Mouse (Mus musculus) heart, embryonic 15.5 days (tissue): ENCODE results near the gene Cebpe. TPM values are rescaled to one million over a fixed set of nuclear protein-coding genes. Genes with fewer than 3 reads are reported as not detected.

ENCODE experiments used
- ATAC-seq: fragments of 200-750 bp; cut with Nextera tagmentation; replicated peaks from 2 replicates; pipeline ENCODE4 v1.8.0; 2017; ENCODE audit warnings: low read depth, moderate TSS enrichment; ENCODE audit not compliant: insufficient number of reproducible peaks, insufficient read depth, low FRiP score
- H3K27ac ChIP-seq: fragments of 300-500 bp; sonication (generic); 2 replicates; pipeline ENCODE4 v1.5.1; 2015; ENCODE audit warnings: mild to moderate bottlenecking, inconsistent platforms
- H3K27me3 ChIP-seq: fragments of 300-500 bp; sonication (generic); 2 replicates; pipeline ENCODE4 v1.6.1; 2015; ENCODE audit warnings: inconsistent platforms
- H3K36me3 ChIP-seq: fragments of 300-500 bp; sonication (generic); 2 replicates; pipeline ENCODE4 v1.6.1; 2015; ENCODE audit warnings: mild to moderate bottlenecking, inconsistent platforms
- H3K4me1 ChIP-seq: fragments of 300-500 bp; sonication (generic); replicated peaks from 2 replicates; pipeline ENCODE4 v1.6.1; 2015; ENCODE audit warnings: inconsistent platforms
- H3K4me2 ChIP-seq: fragments of 300-500 bp; sonication (generic); 2 replicates; pipeline ENCODE4 v1.6.1; 2015; ENCODE audit warnings: inconsistent platforms, mild to moderate bottlenecking, moderate library complexity
- H3K4me3 ChIP-seq: fragments of 300-500 bp; sonication (generic); 2 replicates; pipeline ENCODE4 v1.5.1; 2015; ENCODE audit warnings: mild to moderate bottlenecking, inconsistent platforms
- H3K9ac ChIP-seq: fragments of 300-500 bp; sonication (generic); 2 replicates; pipeline ENCODE4 v1.6.1; 2015; ENCODE audit warnings: mild to moderate bottlenecking, inconsistent platforms
- H3K9me3 ChIP-seq: fragments of 300-500 bp; sonication (generic); replicated peaks from 2 replicates; pipeline ENCODE4 v1.6.1; 2016; ENCODE audit warnings: inconsistent platforms
- WGBS: fragments of 180-500 bp; shearing (Covaris S2); methylation state at CpG from one replicate; pipeline ENCODE4 v1.1.7; 2015; ENCODE audit warnings: mixed read lengths; 5-methylcytosine and 5-hydroxymethylcytosine counted together
- polyA plus RNA-seq: library from polyadenylated mRNA; unstranded; fragments of >200 nt; fragmentation: Nextera tagmentation; extraction: Ambion mirVana; gene quantifications from 2 replicates; pipeline ENCODE4 v1.2.1, GENCODE M21; 2015

Cebpe gene
- polyA plus RNA-seq, 1 experiment from 2014 or later, result 0.10 TPM

- H3K4me3 ChIP-seq, result no peak overlapping the region
- no peaks in the 10 kb centered on the region for H3K27me3 ChIP-seq
- H3K4me2 ChIP-seq, result no peak overlapping the region
- no peaks in the 10 kb centered on the region for H3K9me3 ChIP-seq
- no peaks in the 10 kb centered on the region for H3K36me3 ChIP-seq
- peaks cover 6% of the 10 kb centered on the region for H3K4me1 ChIP-seq
- no peak overlapping the region for H3K27ac ChIP-seq
- no peak for ATAC-seq
- no peak overlapping the region for H3K9ac ChIP-seq
- 54% methylated on average over 3 of the region's 3 CpGs for WGBS
These were observed 12.4 kb downstream of the Cebpe start for GRCm38 (mm10) chr14:54699586-54699985.

GRCm38 (mm10) chr14:54698733-54699132, 13.2 kb downstream of the Cebpe start, which contains the start of gene Gm29776:
Gene Gm29776, minus strand, starts transcription at chr14:54698833.
- ATAC-seq, result no peak
- Histone ChIP-seq H3K9ac (no peak within 1 kb of the TSS), H3K9me3 (no peaks in the 10 kb centered on the region), H3K27me3 (no peaks in the 10 kb centered on the region), H3K4me1 (peaks cover 6% of the 10 kb centered on the region), H3K27ac (no peak within 1 kb of the TSS), H3K4me2 (no peak within 1 kb of the TSS), H3K36me3 (no peaks in the 10 kb centered on the region), H3K4me3 (no peak within 1 kb of the TSS)
- WGBS, result 74% methylated on average over 4 of the region's 4 CpGs

- no peak for ATAC-seq
- no peaks in the 10 kb centered on the region for H3K27me3 ChIP-seq
- H3K4me2 ChIP-seq, result no peak overlapping the region
- WGBS, result 84% methylated on average over 4 of the region's 4 CpGs
- peaks cover 6% of the 10 kb centered on the region for H3K4me1 ChIP-seq
- H3K36me3 ChIP-seq, result 0 out of 2 replicates have a peak, but pooled peaks cover 5% of the 10 kb centered on the region
- no peaks in the 10 kb centered on the region for H3K9me3 ChIP-seq
- H3K4me3 ChIP-seq, result no peak overlapping the region
- no peak overlapping the region for H3K27ac ChIP-seq
- H3K9ac ChIP-seq, result no peak overlapping the region
These were observed 15.2 kb downstream of the Cebpe start for GRCm38 (mm10) chr14:54696752-54697151.

DNA sequence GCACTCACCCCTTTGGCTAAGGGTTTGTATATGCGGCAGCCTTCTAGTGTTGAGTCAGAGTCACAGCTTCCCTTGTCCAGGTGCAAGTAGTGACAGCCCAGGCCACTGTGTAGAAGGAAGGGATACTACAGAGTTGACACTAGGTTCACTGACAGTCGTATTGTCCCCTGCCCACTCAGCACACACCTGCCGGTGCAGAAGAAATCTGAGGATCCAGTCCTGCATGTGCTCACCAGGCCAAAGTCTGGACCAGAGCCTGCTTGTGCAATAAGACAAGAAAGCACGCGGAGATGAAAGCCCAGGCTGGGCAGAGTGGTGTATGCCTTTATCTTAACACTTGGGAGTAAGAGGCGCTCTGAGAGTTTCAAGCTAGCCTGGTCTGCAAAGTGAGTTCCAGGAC, 16.9 kb downstream of the Cebpe start:
- no peaks in the 10 kb centered on the region for H3K9me3 ChIP-seq
- H3K4me1 ChIP-seq, result no peaks in the 10 kb centered on the region
- ATAC-seq, result no peak
- no peak overlapping the region for H3K27ac ChIP-seq
- H3K4me3 ChIP-seq, result no peak overlapping the region
- WGBS, result 52% methylated on average over 6 of the region's 6 CpGs
- no peak overlapping the region for H3K9ac ChIP-seq
- peaks cover 15% of the 10 kb centered on the region for H3K36me3 ChIP-seq
- H3K27me3 ChIP-seq, result no peaks in the 10 kb centered on the region
- H3K4me2 ChIP-seq, result no peak overlapping the region

GRCm38 (mm10) chr14:54687251-54687650, 24.7 kb downstream of the Cebpe start:
- H3K27me3 ChIP-seq, result no peaks in the 10 kb centered on the region
- H3K9ac ChIP-seq, result peak overlapping the region; percentile 76
- H3K4me2 ChIP-seq, result peak overlapping the region; percentile 63
- 4% methylated on average over 8 of the region's 8 CpGs for WGBS
- no peak for ATAC-seq
- peak overlapping the region; percentile 97 for H3K27ac ChIP-seq
- H3K36me3 ChIP-seq, result peaks cover 30% of the 10 kb centered on the region
- no peaks in the 10 kb centered on the region for H3K9me3 ChIP-seq
- H3K4me3 ChIP-seq, result peak overlapping the region; percentile 78
- peaks cover 28% of the 10 kb centered on the region for H3K4me1 ChIP-seq

DNA sequence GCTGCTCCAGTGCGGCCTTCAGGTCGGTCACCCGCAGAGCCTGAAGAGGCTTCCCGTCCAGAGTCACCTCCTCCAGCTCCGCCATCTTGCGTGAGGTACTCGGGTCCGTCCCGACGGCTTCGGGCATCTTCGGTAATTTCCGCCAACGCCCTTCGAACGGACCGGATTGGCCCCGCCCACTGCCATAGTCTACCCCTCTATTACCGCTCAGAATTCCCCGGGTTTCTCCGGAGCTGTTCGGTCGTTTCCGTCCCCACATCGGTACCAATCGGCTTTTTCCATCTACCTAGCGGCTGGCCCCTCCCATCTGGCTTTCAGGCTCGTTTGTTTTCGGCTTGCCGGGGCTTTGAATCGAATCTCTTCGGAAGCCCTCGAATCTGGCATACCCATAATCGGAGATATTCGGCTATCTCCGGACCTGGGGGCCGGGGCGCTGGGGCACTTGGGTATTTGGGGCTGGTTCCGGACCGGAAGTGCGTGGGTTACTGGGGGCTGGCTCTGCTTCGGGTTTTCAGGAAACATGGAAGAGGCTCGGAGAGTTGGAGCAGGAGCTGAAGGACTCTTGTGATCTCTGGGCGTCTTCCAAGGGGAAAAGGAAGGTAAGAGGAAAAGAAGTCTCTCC, 25.3 kb downstream of the Cebpe start, which contains the start of gene Acin1:
TSS of gene Acin1 (minus strand) at position 410 of the 622 bp plus-strand sequence.
- H3K9ac ChIP-seq, result peak within 1 kb of the TSS; percentile 94
- peak; percentile 96 for ATAC-seq
- peak within 1 kb of the TSS; percentile 78 for H3K4me3 ChIP-seq
- peak within 1 kb of the TSS; percentile 97 for H3K27ac ChIP-seq
- H3K9me3 ChIP-seq, result no peaks in the 10 kb centered on the region
- peaks cover 28% of the 10 kb centered on the region for H3K4me1 ChIP-seq
- 0% methylated on average over 44 of the region's 44 CpGs for WGBS
- H3K4me2 ChIP-seq, result peak within 1 kb of the TSS; percentile 66
- H3K27me3 ChIP-seq, result no peaks in the 10 kb centered on the region
- peaks cover 30% of the 10 kb centered on the region for H3K36me3 ChIP-seq

DNA sequence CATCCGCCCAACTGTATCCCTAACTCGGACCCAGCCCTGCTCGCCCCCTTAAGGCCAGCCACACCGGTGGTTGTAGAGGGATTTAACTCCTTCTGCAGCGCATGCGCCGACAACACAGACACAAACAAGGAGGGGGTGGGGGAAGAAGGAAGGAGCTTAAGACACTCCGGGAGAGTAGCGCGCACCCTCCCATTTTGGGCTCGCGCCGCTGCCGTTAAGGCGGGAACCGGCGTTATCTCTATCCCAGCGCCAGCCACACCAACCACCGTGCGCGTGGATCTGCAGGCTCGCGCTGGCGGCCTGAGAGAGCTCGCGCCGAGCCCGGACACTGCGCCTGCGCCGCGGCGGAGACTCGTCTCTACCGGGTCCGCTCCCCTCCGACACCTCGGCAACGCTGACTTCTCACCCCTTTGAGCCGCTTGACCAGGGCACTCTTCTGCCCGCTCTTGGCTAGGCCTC, 25.9 kb downstream of the Cebpe start, which contains the start of gene 1700123O20Rik:
TSS of gene 1700123O20Rik (plus strand) at position 154 of the 459 bp plus-strand sequence.
- H3K36me3 ChIP-seq, result peaks cover 30% of the 10 kb centered on the region
- peak within 1 kb of the TSS; percentile 94 for H3K9ac ChIP-seq
- under 1% methylated on average over 41 of the region's 41 CpGs for WGBS
- H3K9me3 ChIP-seq, result no peaks in the 10 kb centered on the region
- ATAC-seq, result peak; percentile 82
- H3K4me3 ChIP-seq, result peak within 1 kb of the TSS; percentile 78
- peaks cover 28% of the 10 kb centered on the region for H3K4me1 ChIP-seq
- H3K4me2 ChIP-seq, result peak within 1 kb of the TSS; percentile 66
- no peaks in the 10 kb centered on the region for H3K27me3 ChIP-seq
- H3K27ac ChIP-seq, result peak within 1 kb of the TSS; percentile 97

DNA sequence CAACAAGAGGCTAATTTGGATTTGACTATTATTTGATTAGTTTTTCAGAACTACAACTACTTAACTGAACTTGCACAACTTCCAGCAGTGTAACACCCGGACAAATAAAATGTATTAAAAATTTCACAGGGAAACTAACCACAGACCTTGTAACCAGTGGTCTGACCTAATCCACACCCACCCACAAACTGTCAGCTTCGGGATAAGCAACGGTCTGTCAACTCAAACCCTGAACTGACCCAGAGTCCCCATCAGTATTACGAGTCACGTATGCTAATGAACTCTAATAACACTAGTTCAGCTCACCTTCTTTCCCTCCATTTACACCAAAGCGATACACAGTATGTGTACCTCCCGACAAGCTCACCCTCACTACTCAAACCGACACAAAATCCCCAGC, 26.5 kb downstream of the Cebpe start:
- ATAC-seq, result no peak
- WGBS, result 4% methylated on average over 8 of the region's 8 CpGs

GRCm38 (mm10) chr14:54682396-54682795, 29.6 kb downstream of the Cebpe start:
- ATAC-seq, result no peak

More for the DNA sequence above, 26.5 kb downstream of the Cebpe start:
- peaks cover 24% of the 10 kb centered on the region for H3K36me3 ChIP-seq
- H3K4me2 ChIP-seq, result peak overlapping the region; percentile 66
- H3K4me1 ChIP-seq, result peaks cover 28% of the 10 kb centered on the region
- peak overlapping the region; percentile 97 for H3K27ac ChIP-seq
- H3K27me3 ChIP-seq, result no peaks in the 10 kb centered on the region
- peak overlapping the region; percentile 94 for H3K9ac ChIP-seq
- no peaks in the 10 kb centered on the region for H3K9me3 ChIP-seq
- peak overlapping the region; percentile 78 for H3K4me3 ChIP-seq

GRCm38 (mm10) chr14:54678657-54679304, 33.2 kb downstream of the Cebpe start:
- Histone ChIP-seq H3K27ac (no peak overlapping the region), H3K4me1 (0 out of 2 replicates have a peak, but pooled peaks cover 10% of the 10 kb centered on the region), H3K9me3 (no peaks in the 10 kb centered on the region), H3K9ac (no peak overlapping the region), H3K4me3 (no peak overlapping the region), H3K4me2 (no peak overlapping the region), H3K27me3 (no peaks in the 10 kb centered on the region), H3K36me3 (peaks cover 51% of the 10 kb centered on the region)
- WGBS, result 86% methylated on average over 16 of the region's 16 CpGs
- no peak for ATAC-seq

More at GRCm38 (mm10) chr14:54682396-54682795, 29.6 kb downstream of the Cebpe start:
- no peak overlapping the region for H3K4me3 ChIP-seq
- no peaks in the 10 kb centered on the region for H3K27me3 ChIP-seq
- peaks cover 30% of the 10 kb centered on the region for H3K36me3 ChIP-seq
- H3K4me1 ChIP-seq, result peaks cover 17% of the 10 kb centered on the region
- no peak overlapping the region for H3K9ac ChIP-seq
- H3K4me2 ChIP-seq, result no peak overlapping the region
- WGBS, result 83% methylated on average over 3 of the region's 3 CpGs
- H3K9me3 ChIP-seq, result no peaks in the 10 kb centered on the region
- H3K27ac ChIP-seq, result no peak overlapping the region

DNA sequence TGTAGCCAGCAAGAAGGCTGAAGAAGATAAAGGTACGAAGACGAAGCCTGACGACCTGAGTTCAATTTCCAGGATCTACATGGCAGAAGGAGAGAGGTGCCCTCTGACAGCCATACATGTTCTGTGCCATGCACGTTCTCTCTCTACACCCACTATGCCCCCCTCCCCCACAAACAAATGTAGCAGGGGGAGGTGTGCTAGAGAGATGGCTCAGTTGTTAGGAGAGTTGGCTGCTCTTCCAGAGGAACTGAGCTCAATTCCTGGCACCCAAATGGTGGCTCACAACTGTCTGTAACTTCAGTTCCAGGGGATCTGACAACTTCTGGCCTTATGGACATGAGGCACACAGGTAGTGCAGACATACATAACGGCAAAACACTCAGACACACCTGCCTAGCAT, 35.7 kb downstream of the Cebpe start:
- 84% methylated on average over 5 of the region's 5 CpGs for WGBS
- no peak for ATAC-seq

More for the DNA sequence above, 35.7 kb downstream of the Cebpe start:
- H3K36me3 ChIP-seq, result peaks cover 59% of the 10 kb centered on the region
- no peak overlapping the region for H3K4me2 ChIP-seq
- 0 out of 2 replicates have a peak overlapping the region, but pooled peaks have one; percentile 14 for H3K9ac ChIP-seq
- H3K9me3 ChIP-seq, result no peaks in the 10 kb centered on the region
- H3K27ac ChIP-seq, result no peak overlapping the region
- H3K4me3 ChIP-seq, result no peak overlapping the region
- H3K4me1 ChIP-seq, result 0 out of 2 replicates have a peak, but pooled peaks cover 3% of the 10 kb centered on the region
- H3K27me3 ChIP-seq, result no peaks in the 10 kb centered on the region
